9 mouse cellular contexts compared by ENCODE assay signal in genomic region chr7:112299521-112300096, GRCm38 (mm10).
DNase-seq lines count a peak whose midpoint lies in the region; ATAC-seq lines count a peak whose summit lies in the region.
"Had no signal": no experiment of that assay in that cellular context is flagged by ENCODE, and none has a peak within 500 bp of the region (broad histone marks: within the 10 kb centered on the region; RNA-seq: fewer than 3 reads in every experiment).

No protein-coding gene starts in this region.

- no peaks in the 10 kb centered on the region for H3K9me3 ChIP-seq in limb, embryonic 15.5 days
- no peaks in the 10 kb centered on the region for H3K9me3 ChIP-seq in limb, embryonic 10.5 days (replicated peaks)
- no peaks in the 10 kb centered on the region for H3K9me3 ChIP-seq in heart, embryonic 13.5 days
- H3K9me3 ChIP-seq in liver, embryonic 13.5 days (replicated peaks): no peaks in the 10 kb centered on the region

- H3K9ac ChIP-seq in limb, embryonic 15.5 days: no peak overlapping the region
- peak overlapping the region; percentile 77 for H3K9ac ChIP-seq in heart, embryonic 13.5 days
- no peak overlapping the region for H3K9ac ChIP-seq in liver, embryonic 13.5 days
- H3K9ac ChIP-seq: forebrain, postnatal 0 days had no signal

- no peak for DNase-seq in limb, embryonic 10.5 days (ENCODE audit: low spot score)
- no peak for DNase-seq in liver, embryonic 13.5 days
- peak; percentile 66 for DNase-seq in urinary bladder, postnatal 14 days (ENCODE audit: low spot score)
- no peak for DNase-seq in cerebellum, adult 9-11 months
- DNase-seq in layer of hippocampus, adult 11-12 months (ENCODE audit: low spot score): no peak
- DNase-seq in frontal cortex, postnatal 10 days (ENCODE audit: low spot score in 2 of 2): no peak
- DNase-seq: forebrain, postnatal 0 days had no signal

- no peaks in the 10 kb centered on the region for H3K36me3 ChIP-seq in limb, embryonic 15.5 days
- no peaks in the 10 kb centered on the region for H3K36me3 ChIP-seq in limb, embryonic 10.5 days
- H3K36me3 ChIP-seq in heart, embryonic 13.5 days: peaks cover 44% of the 10 kb centered on the region
- no peaks in the 10 kb centered on the region for H3K36me3 ChIP-seq in liver, embryonic 13.5 days

- ATAC-seq in limb, embryonic 15.5 days (ENCODE audit: insufficient number of reproducible peaks, low FRiP score, low TSS enrichment, low read depth): no peak
- peak; percentile 50 for ATAC-seq in heart, embryonic 13.5 days (ENCODE audit: extremely low read depth, insufficient number of reproducible peaks, low FRiP score, low TSS enrichment)
- peak; percentile 22; the same call in 1 of the 2 replicates for ATAC-seq in liver, embryonic 13.5 days (ENCODE audit: low read depth)
- ATAC-seq: forebrain, postnatal 0 days had no signal

- H3K4me1 ChIP-seq in limb, embryonic 15.5 days: peaks cover 26% of the 10 kb centered on the region
- H3K4me1 ChIP-seq in limb, embryonic 10.5 days: peaks cover under 1% of the 10 kb centered on the region; the same call in 1 of the 2 replicates
- H3K4me1 ChIP-seq in heart, embryonic 13.5 days: peaks cover 90% of the 10 kb centered on the region
- H3K4me1 ChIP-seq in liver, embryonic 13.5 days (replicated peaks): peaks cover 14% of the 10 kb centered on the region

- H3K4me3 ChIP-seq in limb, embryonic 15.5 days: no peak overlapping the region
- no peak overlapping the region for H3K4me3 ChIP-seq in limb, embryonic 10.5 days
- no peak overlapping the region for H3K4me3 ChIP-seq in heart, embryonic 13.5 days
- H3K4me3 ChIP-seq in liver, embryonic 13.5 days (replicated peaks): no peak overlapping the region

- H3K27ac ChIP-seq in limb, embryonic 15.5 days: 0 out of 2 replicates have a peak overlapping the region, but pooled peaks have one; percentile 22
- no peak overlapping the region for H3K27ac ChIP-seq in limb, embryonic 10.5 days
- H3K27ac ChIP-seq in heart, embryonic 13.5 days (replicated peaks): peak overlapping the region; percentile 99
- H3K27ac ChIP-seq in liver, embryonic 13.5 days: peak overlapping the region; percentile 53

- WGBS in limb, embryonic 15.5 days: 61% methylated on average over 10 of the region's 10 CpGs
- 80% methylated on average over 10 of the region's 10 CpGs for WGBS in limb, embryonic 10.5 days
- 35% methylated on average over 10 of the region's 10 CpGs for WGBS in heart, embryonic 13.5 days
- WGBS in liver, embryonic 13.5 days (ENCODE audit: insufficient replicate concordance): 29% methylated on average over 10 of the region's 10 CpGs

- H3K27me3 ChIP-seq in limb, embryonic 15.5 days: no peaks in the 10 kb centered on the region
- no peaks in the 10 kb centered on the region for H3K27me3 ChIP-seq in limb, embryonic 10.5 days (ENCODE audit: low read depth, poor library complexity, severe bottlenecking)
- H3K27me3 ChIP-seq in heart, embryonic 13.5 days (replicated peaks): no peaks in the 10 kb centered on the region
- H3K27me3 ChIP-seq in liver, embryonic 13.5 days: no peaks in the 10 kb centered on the region

- H3K4me2 ChIP-seq in limb, embryonic 15.5 days: no peak overlapping the region
- H3K4me2 ChIP-seq in heart, embryonic 13.5 days: no peak overlapping the region
- no peak overlapping the region for H3K4me2 ChIP-seq in liver, embryonic 13.5 days
